Mouse (Mus musculus) spleen, adult 2 months (tissue): ENCODE data around the gene Dync1i1.

Source experiments
- CTCF ChIP-seq: fragments of 200-500 bp; IDR thresholded peaks from 2 replicates; pipeline ENCODE4 v1.5.1; 2011; ENCODE audit warnings: mild to moderate bottlenecking, inconsistent platforms; ENCODE audit not compliant: insufficient read depth, insufficient read length, insufficient replicate concordance; ENCODE audit errors: extremely low read depth
- POLR2A ChIP-seq: fragments of 200-500 bp; IDR thresholded peaks from 2 replicates; pipeline ENCODE4 v1.6.1; 2011; ENCODE audit warnings: low read depth, low read length, inconsistent platforms

DNA sequence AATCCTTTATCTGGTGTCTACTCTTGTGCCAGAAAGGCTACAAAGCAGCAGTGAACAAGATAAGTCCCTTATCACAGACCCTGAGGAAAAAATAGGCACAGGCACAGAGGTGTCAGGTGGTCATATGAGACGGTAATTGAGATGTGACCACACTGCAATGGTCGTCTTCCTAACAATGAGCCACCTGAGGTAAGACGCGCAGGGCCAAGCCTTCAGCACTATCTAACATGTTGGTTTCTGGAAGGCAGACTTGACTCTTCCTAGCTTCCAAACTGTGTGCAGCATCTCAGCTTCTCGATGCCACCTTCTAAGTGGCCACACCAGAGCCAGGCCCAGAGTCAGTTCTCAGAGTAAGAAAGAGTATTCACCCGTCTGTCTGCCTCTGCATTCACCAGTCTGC is 341.8 kb downstream of the Dync1i1 start:
- no peak for TF ChIP-seq POLR2A
- TF ChIP-seq CTCF = no peak
